Mouse (Mus musculus) NIH3T3 (cell line): ENCODE data around the gene Gm13278.
"Not testable (repeated sequence)": the region's sequence is repeated elsewhere in the genome, so short reads cannot be mapped to it uniquely, and the experiment has no call there.

Experiments used
- DNase-seq: peaks from one replicate; pipeline ENCODE4 v3.0.0-alpha.2; 2012; ENCODE audit warnings: low read depth

Gene Gm13278

GRCm38 (mm10) chr4:88791250-88791649, at the start of gene Gm13278:
TSS of gene Gm13278 (plus strand) at chr4:88791550.
- not testable (repeated sequence) for DNase-seq

GRCm38 (mm10) chr4:88742771-88743371, 48.5 kb upstream of the Gm13278 start:
- peak; percentile 41 for DNase-seq

GRCm38 (mm10) chr4:88744207-88744606, 47.1 kb upstream of the Gm13278 start:
- no peak for DNase-seq

- DNase-seq: no peak
Observed at GRCm38 (mm10) chr4:88749926-88750325, 41.4 kb upstream of the Gm13278 start.

- not testable (repeated sequence) for DNase-seq
Observed at GRCm38 (mm10) chr4:88754818-88755340, 36.5 kb upstream of the Gm13278 start, which contains the start of gene Gm13271. TSS of gene Gm13271 (plus strand) at chr4:88754868.

- DNase-seq: peak; percentile 52
Observed at GRCm38 (mm10) chr4:88756581-88757513, 34.5 kb upstream of the Gm13278 start.

- DNase-seq: peak; percentile 94
Observed at GRCm38 (mm10) chr4:88757628-88758031, 33.7 kb upstream of the Gm13278 start.

GRCm38 (mm10) chr4:88758751-88759150, 32.6 kb upstream of the Gm13278 start:
- not testable (repeated sequence) for DNase-seq

- not testable (repeated sequence) for DNase-seq
Observed at GRCm38 (mm10) chr4:88759610-88760268, 31.6 kb upstream of the Gm13278 start, which contains the start of gene Gm13283. TSS of gene Gm13283 (plus strand) at chr4:88760119.

- peak; percentile 91 for DNase-seq
Observed at GRCm38 (mm10) chr4:88760431-88760830, 30.9 kb upstream of the Gm13278 start.

GRCm38 (mm10) chr4:88761776-88762175, 29.6 kb upstream of the Gm13278 start:
- DNase-seq: not testable (repeated sequence)

GRCm38 (mm10) chr4:88762341-88762740, 29.0 kb upstream of the Gm13278 start:
- DNase-seq: not testable (repeated sequence)

- DNase-seq: peak; percentile 89
Observed at GRCm38 (mm10) chr4:88763384-88764018, 27.8 kb upstream of the Gm13278 start.

GRCm38 (mm10) chr4:88773534-88773933, 17.8 kb upstream of the Gm13278 start, which contains the start of gene Gm13290:
TSS of gene Gm13290 (plus strand) at chr4:88773834.
- DNase-seq: not testable (repeated sequence)

- DNase-seq: not testable (repeated sequence)
Observed at GRCm38 (mm10) chr4:88776622-88777021, 14.7 kb upstream of the Gm13278 start, which contains the start of gene Gm13289. TSS of gene Gm13289 (plus strand) at chr4:88776922.

- DNase-seq: not testable (repeated sequence)
Observed at GRCm38 (mm10) chr4:88779550-88779949, 11.8 kb upstream of the Gm13278 start, which contains the start of gene Gm13272. TSS of gene Gm13272 (plus strand) at chr4:88779850.

- DNase-seq: not testable (repeated sequence)
Observed at GRCm38 (mm10) chr4:88780320-88780719, 11.0 kb upstream of the Gm13278 start.

GRCm38 (mm10) chr4:88781831-88782230, 9.5 kb upstream of the Gm13278 start, which contains the start of gene Ifnz:
TSS of gene Ifnz (plus strand) at chr4:88782131.
- not testable (repeated sequence) for DNase-seq

GRCm38 (mm10) chr4:88782335-88782734, 9.0 kb upstream of the Gm13278 start:
- DNase-seq: not testable (repeated sequence)

- DNase-seq: not testable (repeated sequence)
Observed at GRCm38 (mm10) chr4:88785409-88785808, 5.9 kb upstream of the Gm13278 start, which contains the start of gene Gm13276. TSS of gene Gm13276 (plus strand) at chr4:88785709.

GRCm38 (mm10) chr4:88788402-88788801, 2.9 kb upstream of the Gm13278 start, which contains the start of gene Gm13277:
TSS of gene Gm13277 (plus strand) at chr4:88788632.
- not testable (repeated sequence) for DNase-seq
